Mouse (Mus musculus): ENCODE results near the gene Cd19. TPM values are rescaled to one million over a fixed set of nuclear protein-coding genes. Genes with fewer than 3 reads are reported as not detected.
"Not testable (repeated sequence)": the region's sequence is repeated elsewhere in the genome, so short reads cannot be mapped to it uniquely, and the experiment has no call there.

Gene Cd19
- polyA plus RNA-seq, 1 experiment from 2014 or later = not detected

DNA sequence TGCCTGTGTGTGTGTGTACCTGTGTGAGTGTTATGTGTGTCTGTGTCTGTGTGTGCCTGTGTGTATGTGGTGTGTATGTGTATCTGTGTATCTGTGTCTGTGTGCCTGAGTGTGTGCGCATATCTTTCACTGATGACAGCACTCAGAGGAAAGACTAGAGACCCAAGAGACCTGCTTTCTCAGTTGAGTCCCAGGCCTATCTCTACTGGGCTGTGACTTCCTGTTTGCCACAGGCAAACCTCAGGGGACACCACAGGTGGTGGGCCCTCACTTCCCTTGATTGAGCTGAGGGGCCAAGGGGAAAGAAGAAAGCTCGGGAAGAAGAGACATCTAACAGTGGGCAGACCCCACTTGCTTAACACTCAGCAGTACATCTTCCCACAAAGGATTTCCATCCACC lies 1.9 kb upstream of the Cd19 start:
- Histone ChIP-seq H3K27ac (no peak overlapping the region), H3K9me3 (no peaks in the 10 kb centered on the region), H3K4me3 (replicated peaks) (no peak overlapping the region), H3K27me3 (peaks cover 9% of the 10 kb centered on the region; the same call in 1 of the 2 replicates), H3K4me1 (replicated peaks) (peaks cover 4% of the 10 kb centered on the region; the same call in 1 of the 2 replicates), H3K36me3 (no peaks in the 10 kb centered on the region), H3K9ac (replicated peaks) (no peak overlapping the region), H3K4me2 (no peak overlapping the region)
- no peak for ATAC-seq (ENCODE audit: insufficient number of reproducible peaks, insufficient read depth, low FRiP score, low TSS enrichment, low read depth)
- WGBS = 76% methylated on average over 2 of the region's 2 CpGs

- Histone ChIP-seq H3K9me3 (no peaks in the 10 kb centered on the region), H3K4me2 (no peak overlapping the region), H3K36me3 (no peaks in the 10 kb centered on the region), H3K9ac (replicated peaks) (no peak overlapping the region), H3K4me1 (replicated peaks) (no peaks in the 10 kb centered on the region), H3K27ac (no peak overlapping the region), H3K27me3 (peaks cover 9% of the 10 kb centered on the region; the same call in 1 of the 2 replicates), H3K4me3 (replicated peaks) (no peak overlapping the region)
- 87% methylated on average over 4 of the region's 4 CpGs for WGBS
- no peak for ATAC-seq (ENCODE audit: insufficient number of reproducible peaks, insufficient read depth, low FRiP score, low TSS enrichment, low read depth)
These were observed 3.6 kb downstream of the Cd19 start for GRCm38 (mm10) chr7:126411061-126411460.

- 84% methylated on average over 2 of the region's 2 CpGs for WGBS
These were observed 6.0 kb downstream of the Cd19 start for GRCm38 (mm10) chr7:126408686-126409085.

GRCm38 (mm10) chr7:126402518-126402917 lies 12.2 kb downstream of the Cd19 start:
- WGBS = 85% methylated on average over 8 of the region's 8 CpGs
- not testable (repeated sequence) for H3K27me3 ChIP-seq; H3K27ac ChIP-seq; H3K9ac ChIP-seq (replicated peaks); ATAC-seq (ENCODE audit: insufficient number of reproducible peaks, insufficient read depth, low FRiP score, low TSS enrichment, low read depth); H3K9me3 ChIP-seq; H3K36me3 ChIP-seq; H3K4me3 ChIP-seq (replicated peaks); H3K4me1 ChIP-seq (replicated peaks); H3K4me2 ChIP-seq

More at GRCm38 (mm10) chr7:126408686-126409085, 6.0 kb downstream of the Cd19 start:
- H3K27ac ChIP-seq = no peak overlapping the region
- no peaks in the 10 kb centered on the region for H3K4me1 ChIP-seq (replicated peaks)
- H3K9ac ChIP-seq (replicated peaks) = no peak overlapping the region
- H3K27me3 ChIP-seq = 0 out of 2 replicates have a peak, but pooled peaks cover 3% of the 10 kb centered on the region
- H3K4me3 ChIP-seq (replicated peaks) = no peak overlapping the region
- H3K9me3 ChIP-seq = no peaks in the 10 kb centered on the region
- H3K36me3 ChIP-seq = no peaks in the 10 kb centered on the region
- H3K4me2 ChIP-seq = no peak overlapping the region
- ATAC-seq (ENCODE audit: insufficient number of reproducible peaks, insufficient read depth, low FRiP score, low TSS enrichment, low read depth) = no peak

DNA sequence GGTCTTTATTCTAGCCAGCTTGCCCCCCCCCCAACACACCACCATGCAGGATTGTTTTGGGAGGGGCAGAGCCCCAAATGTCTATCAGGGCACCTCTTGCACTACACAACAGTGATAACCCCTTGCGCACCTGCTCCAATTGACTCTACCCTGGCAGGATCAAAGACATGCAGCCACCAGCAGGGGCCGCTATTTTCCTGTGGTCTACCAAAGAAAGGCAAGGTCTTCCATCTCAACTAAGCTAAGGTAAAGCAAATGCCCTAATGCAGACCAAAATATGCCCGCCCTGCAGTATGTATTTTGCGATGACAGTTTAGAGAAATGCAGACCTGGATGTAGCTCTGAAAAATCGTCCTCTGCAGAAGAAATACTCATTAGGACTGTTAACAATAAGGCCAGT lies 15.1 kb downstream of the Cd19 start:
- no peak overlapping the region for H3K4me3 ChIP-seq (replicated peaks)
- WGBS = 14% methylated on average over 5 of the region's 5 CpGs
- no peak for ATAC-seq (ENCODE audit: insufficient number of reproducible peaks, insufficient read depth, low FRiP score, low TSS enrichment, low read depth)

DNA sequence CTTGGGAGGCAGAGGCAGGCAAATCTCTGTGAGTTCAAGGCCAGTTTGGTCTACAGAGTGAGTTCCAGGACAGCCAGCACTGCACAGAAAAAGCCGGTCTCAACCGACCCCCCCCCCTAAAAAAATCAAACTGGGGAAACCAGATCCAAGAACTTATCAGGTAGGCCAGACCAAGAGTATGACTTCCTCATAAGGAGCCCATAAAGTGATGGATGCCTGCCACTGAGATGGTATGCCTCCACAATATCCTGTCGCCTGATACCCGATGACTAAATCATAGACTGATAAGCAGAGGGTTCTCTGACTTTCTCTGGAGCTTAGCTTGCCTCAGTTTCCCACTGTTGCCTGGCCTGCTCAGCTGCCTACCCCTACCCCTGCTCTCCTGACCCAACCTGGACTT lies 16.9 kb downstream of the Cd19 start:
- WGBS = 81% methylated on average over 4 of the region's 4 CpGs

More for the DNA sequence above, 15.1 kb downstream of the Cd19 start:
- H3K27me3 ChIP-seq = no peaks in the 10 kb centered on the region
- peaks cover 9% of the 10 kb centered on the region for H3K4me1 ChIP-seq (replicated peaks)
- H3K27ac ChIP-seq = no peak overlapping the region
- H3K9ac ChIP-seq (replicated peaks) = no peak overlapping the region
- H3K36me3 ChIP-seq = no peaks in the 10 kb centered on the region
- no peak overlapping the region for H3K4me2 ChIP-seq
- H3K9me3 ChIP-seq = no peaks in the 10 kb centered on the region

GRCm38 (mm10) chr7:126397221-126397620 lies 17.5 kb downstream of the Cd19 start:
- Histone ChIP-seq H3K9me3 (no peaks in the 10 kb centered on the region), H3K4me1 (replicated peaks) (peaks cover 9% of the 10 kb centered on the region), H3K27me3 (no peaks in the 10 kb centered on the region), H3K27ac (no peak overlapping the region), H3K4me3 (replicated peaks) (no peak overlapping the region), H3K36me3 (no peaks in the 10 kb centered on the region), H3K4me2 (peak overlapping the region; percentile 42), H3K9ac (replicated peaks) (no peak overlapping the region)
- ATAC-seq (ENCODE audit: insufficient number of reproducible peaks, insufficient read depth, low FRiP score, low TSS enrichment, low read depth) = no peak
- WGBS = 58% methylated on average over 6 of the region's 6 CpGs

More for the DNA sequence above, 16.9 kb downstream of the Cd19 start:
- Histone ChIP-seq H3K9ac (replicated peaks) (no peak overlapping the region), H3K27ac (no peak overlapping the region), H3K4me3 (replicated peaks) (no peak overlapping the region), H3K27me3 (no peaks in the 10 kb centered on the region), H3K9me3 (no peaks in the 10 kb centered on the region), H3K4me2 (no peak overlapping the region), H3K4me1 (replicated peaks) (peaks cover 9% of the 10 kb centered on the region), H3K36me3 (no peaks in the 10 kb centered on the region)
- ATAC-seq (ENCODE audit: insufficient number of reproducible peaks, insufficient read depth, low FRiP score, low TSS enrichment, low read depth) = no peak

DNA sequence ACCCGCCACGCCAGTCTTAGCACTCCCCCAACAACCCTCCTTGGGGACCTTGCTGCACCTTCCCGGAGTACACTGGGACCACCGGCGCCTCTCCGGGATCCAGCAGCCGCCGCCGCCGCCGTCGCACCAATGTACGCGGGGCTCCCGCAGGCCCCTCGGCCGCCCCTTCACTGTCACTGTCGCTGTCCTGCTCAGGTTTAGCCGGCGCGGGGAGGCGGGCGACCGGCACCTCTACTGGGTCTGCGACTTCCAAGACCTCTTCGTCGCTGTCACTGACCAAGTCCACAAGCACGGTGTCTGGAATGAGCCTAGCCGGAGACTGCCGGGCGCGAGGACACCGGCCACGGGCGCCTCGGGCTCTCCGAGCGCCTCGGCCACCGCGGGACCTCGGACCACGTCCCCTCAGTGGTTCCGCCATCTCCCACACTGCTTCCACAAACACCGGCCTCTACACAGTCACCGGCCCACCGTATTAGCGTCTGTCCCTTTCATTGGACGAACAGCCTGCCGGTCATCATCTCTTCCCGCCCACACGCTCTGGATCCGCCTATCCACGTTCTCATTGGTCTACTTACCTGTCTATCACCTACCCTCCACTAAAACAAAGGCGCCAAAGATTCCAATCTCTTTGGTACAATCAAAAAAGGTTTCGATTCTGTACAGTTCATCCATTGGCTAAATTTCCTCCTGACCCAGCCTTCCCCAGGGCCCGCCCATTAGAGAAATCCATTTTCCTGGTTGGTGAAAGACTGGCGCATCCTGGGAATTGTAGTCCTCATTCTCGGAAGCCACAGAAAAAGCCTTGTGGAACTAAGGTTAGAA lies 18.2 kb downstream of the Cd19 start, which contains the start of gene Nfatc2ip:
Gene Nfatc2ip (minus strand): TSS at position 440 of the 822 bp plus-strand sequence.
- Histone ChIP-seq H3K27me3 (no peaks in the 10 kb centered on the region), H3K36me3 (peaks cover 4% of the 10 kb centered on the region; the same call in 1 of the 2 replicates), H3K9ac (replicated peaks) (peak within 1 kb of the TSS; percentile 79), H3K4me2 (peak within 1 kb of the TSS; percentile 87), H3K4me3 (replicated peaks) (peak within 1 kb of the TSS; percentile 93), H3K27ac (peak within 1 kb of the TSS; percentile 29; the same call in 1 of the 2 replicates), H3K9me3 (no peaks in the 10 kb centered on the region), H3K4me1 (replicated peaks) (peaks cover 9% of the 10 kb centered on the region)
- ATAC-seq (ENCODE audit: insufficient number of reproducible peaks, insufficient read depth, low FRiP score, low TSS enrichment, low read depth) = peak; percentile 100
- under 1% methylated on average over 59 of the region's 59 CpGs for WGBS

DNA sequence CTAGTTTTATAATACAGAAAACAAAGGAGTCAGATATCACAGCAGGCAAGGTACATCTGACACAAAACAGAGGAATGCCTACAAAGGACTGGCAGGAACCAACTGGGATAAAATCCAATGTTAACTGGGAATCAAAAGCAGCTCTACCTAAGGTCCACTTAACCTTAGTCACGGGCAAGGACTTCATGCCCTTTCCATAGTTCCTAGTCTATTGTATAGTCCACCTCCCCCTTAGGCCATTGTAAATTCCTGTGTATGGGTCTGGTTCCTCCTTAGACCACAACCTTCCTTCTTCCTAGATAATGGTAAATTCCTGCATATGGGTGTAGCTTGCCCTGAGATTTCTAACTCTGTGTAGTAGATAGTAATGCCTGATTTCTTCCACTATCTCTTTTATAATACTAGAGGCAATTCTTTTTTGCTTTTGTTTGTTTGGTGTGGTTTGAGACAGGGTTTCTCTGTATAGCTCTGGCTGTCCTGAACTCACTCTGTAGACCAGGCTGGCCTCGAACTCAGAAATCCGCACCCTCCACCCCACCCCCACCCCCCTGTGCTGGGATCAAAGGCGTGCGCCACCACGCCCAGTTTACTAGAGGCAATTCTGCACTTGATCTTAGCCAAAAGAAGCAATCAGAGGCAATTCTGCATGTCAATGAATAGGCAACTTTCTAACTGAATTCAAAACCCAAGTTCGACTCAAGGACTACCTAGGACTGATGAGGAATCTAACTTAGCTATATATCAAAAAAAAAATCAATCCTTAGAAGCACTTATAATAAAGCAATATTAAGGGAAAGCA lies 22.4 kb downstream of the Cd19 start:
- not testable (repeated sequence) for H3K9me3 ChIP-seq; H3K4me1 ChIP-seq (replicated peaks); H3K27me3 ChIP-seq; H3K4me3 ChIP-seq (replicated peaks); H3K4me2 ChIP-seq; ATAC-seq (ENCODE audit: insufficient number of reproducible peaks, insufficient read depth, low FRiP score, low TSS enrichment, low read depth); H3K27ac ChIP-seq; H3K9ac ChIP-seq (replicated peaks)
- WGBS = 89% methylated on average over 7 of the region's 7 CpGs
- H3K36me3 ChIP-seq = peaks cover 44% of the 10 kb centered on the region

GRCm38 (mm10) chr7:126388185-126388584 lies 26.5 kb downstream of the Cd19 start:
- ATAC-seq (ENCODE audit: insufficient number of reproducible peaks, insufficient read depth, low FRiP score, low TSS enrichment, low read depth) = no peak
- H3K36me3 ChIP-seq = peaks cover 67% of the 10 kb centered on the region
- H3K27me3 ChIP-seq = no peaks in the 10 kb centered on the region
- H3K4me2 ChIP-seq = no peak overlapping the region
- no peak overlapping the region for H3K4me3 ChIP-seq (replicated peaks)
- H3K9me3 ChIP-seq = no peaks in the 10 kb centered on the region
- H3K27ac ChIP-seq = no peak overlapping the region
- no peak overlapping the region for H3K9ac ChIP-seq (replicated peaks)
- no peaks in the 10 kb centered on the region for H3K4me1 ChIP-seq (replicated peaks)
- 100% methylated on average over 1 of the region's 1 CpGs for WGBS

- ATAC-seq (ENCODE audit: insufficient number of reproducible peaks, insufficient read depth, low FRiP score, low TSS enrichment, low read depth) = no peak
- Histone ChIP-seq H3K27me3 (no peaks in the 10 kb centered on the region), H3K4me1 (replicated peaks) (no peaks in the 10 kb centered on the region), H3K4me3 (replicated peaks) (no peak overlapping the region), H3K9ac (replicated peaks) (no peak overlapping the region), H3K27ac (no peak overlapping the region), H3K36me3 (peaks cover 35% of the 10 kb centered on the region), H3K9me3 (no peaks in the 10 kb centered on the region), H3K4me2 (no peak overlapping the region)
- WGBS = 96% methylated on average over 5 of the region's 5 CpGs
These were observed 31.1 kb downstream of the Cd19 start for GRCm38 (mm10) chr7:126383565-126383964.
